ENCODE assay signal across 10 mouse cellular contexts in the genomic region with DNA sequence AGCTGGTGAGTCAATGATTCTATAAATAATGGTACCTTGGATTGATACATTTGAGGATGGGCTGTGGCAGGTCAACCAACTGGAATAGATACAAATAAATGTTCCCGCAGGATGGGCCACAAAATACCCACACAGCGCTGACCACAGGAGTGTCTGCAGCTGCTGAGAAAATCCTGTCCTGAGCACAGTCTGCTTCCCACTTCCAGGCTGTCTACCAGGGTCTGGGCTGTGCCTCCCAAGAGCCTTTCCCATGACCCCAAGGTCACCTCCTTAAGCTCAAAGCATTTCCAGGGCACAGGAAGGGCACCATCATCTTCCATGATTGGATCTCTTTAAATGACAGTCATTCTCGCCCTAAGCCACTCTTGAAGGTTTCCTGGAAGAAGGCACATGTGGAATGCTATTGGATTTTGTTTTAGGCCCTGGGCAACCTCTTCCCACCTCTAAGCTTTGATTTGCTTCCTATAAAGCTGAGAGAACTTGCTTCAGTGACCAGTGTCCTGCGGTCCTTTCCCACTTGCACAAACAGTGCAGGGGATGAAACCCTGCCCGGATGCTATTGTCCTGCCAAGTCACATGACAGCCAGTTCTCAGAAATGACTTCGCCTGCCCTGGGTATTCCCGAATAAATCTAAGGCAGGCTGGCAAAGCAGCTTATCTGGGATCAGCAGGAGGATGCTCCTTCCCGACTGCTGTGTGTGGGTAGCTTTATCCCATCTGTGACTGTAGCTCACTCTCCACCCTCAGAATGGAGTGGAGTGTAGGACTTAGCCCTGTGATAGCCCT. TPM values are rescaled to one million over a fixed set of nuclear protein-coding genes. Genes with fewer than 3 reads are reported as not detected.
A peak's percentile ranks its signal among the peaks of the same experiment; 100 is the strongest.
DNase-seq lines count a peak whose midpoint lies in the region; ATAC-seq and TF ChIP-seq lines count a peak whose summit lies in the region.
"Had no signal": no experiment of that assay in that cellular context is flagged by ENCODE, and none has a peak within 500 bp of the region (broad histone marks: within the 10 kb centered on the region; RNA-seq: fewer than 3 reads in every experiment).

No protein-coding gene starts in this region.

- H3K27me3 ChIP-seq in cerebellum, adult 2 months (ENCODE audit: control insufficient read depth, insufficient read depth, low read length): no peaks in the 10 kb centered on the region
- H3K27me3 ChIP-seq in heart, embryonic 10.5 days (ENCODE audit: insufficient read depth, poor library complexity, severe bottlenecking): no peaks in the 10 kb centered on the region
- 0 out of 2 replicates have a peak, but pooled peaks cover 3% of the 10 kb centered on the region for H3K27me3 ChIP-seq in midbrain, embryonic 12.5 days
- H3K27me3 ChIP-seq: embryonic facial prominence, embryonic 15.5 days had no signal

- H3K9ac ChIP-seq in midbrain, embryonic 12.5 days (replicated peaks): no peak overlapping the region
- H3K9ac ChIP-seq: embryonic facial prominence, embryonic 15.5 days had no signal

- peak; percentile 53 for ATAC-seq in midbrain, embryonic 12.5 days (ENCODE audit: low FRiP score, low read depth)
- ATAC-seq in erythroid progenitor cell, adult 5-6 weeks (replicated peaks; ENCODE audit: low FRiP score, poor library complexity, severe bottlenecking): no peak

- H3K4me1 ChIP-seq in cerebellum, adult 2 months (ENCODE audit: control insufficient read depth, insufficient read depth, low read length): peaks cover 5% of the 10 kb centered on the region; the same call in 1 of the 2 replicates
- H3K4me1 ChIP-seq in heart, embryonic 10.5 days: peaks cover 15% of the 10 kb centered on the region
- peaks cover 22% of the 10 kb centered on the region for H3K4me1 ChIP-seq in midbrain, embryonic 12.5 days
- H3K4me1 ChIP-seq: embryonic facial prominence, embryonic 15.5 days had no signal

- TF ChIP-seq POLR2A in cerebellum, adult 2 months (IDR thresholded peaks at IDR 0.05; ENCODE audit: borderline replicate concordance, insufficient read depth, low read length): no peak

- no peak overlapping the region for H3K4me3 ChIP-seq in layer of hippocampus, adult 2 months
- H3K4me3 ChIP-seq in cerebellum, adult 2 months (replicated peaks; ENCODE audit: insufficient read depth, low read depth, low read length): no peak overlapping the region
- H3K4me3 ChIP-seq in heart, embryonic 10.5 days: no peak overlapping the region
- no peak overlapping the region for H3K4me3 ChIP-seq in midbrain, embryonic 12.5 days
- H3K4me3 ChIP-seq: embryonic facial prominence, embryonic 15.5 days had no signal

- TF ChIP-seq CTCF in layer of hippocampus, adult 2 months (conservative IDR thresholded peaks at IDR 0.05): no peak
- no peak for TF ChIP-seq CTCF in cerebellum, adult 2 months (IDR thresholded peaks at IDR 0.05; ENCODE audit: borderline replicate concordance, insufficient read depth, low read depth, low read length)

- intact Hi-C loops in left cerebral cortex, postnatal 14 days (cut with DNase I): no loop called here

- WGBS in cerebellum, adult 2 months: 40% methylated on average over 8 of the region's 8 CpGs
- 56% methylated on average over 8 of the region's 8 CpGs for WGBS in heart, embryonic 10.5 days
- WGBS in midbrain, embryonic 12.5 days: 16% methylated on average over 8 of the region's 8 CpGs

- H3K27ac ChIP-seq in layer of hippocampus, adult 2 months: peak overlapping the region; percentile 56
- H3K27ac ChIP-seq in cerebellum, adult 2 months (ENCODE audit: insufficient read depth, low read length): no peak overlapping the region
- H3K27ac ChIP-seq in heart, embryonic 10.5 days: no peak overlapping the region
- H3K27ac ChIP-seq in midbrain, embryonic 12.5 days (replicated peaks): peak overlapping the region; percentile 42; the same call in 1 of the 2 replicates
- H3K27ac ChIP-seq: embryonic facial prominence, embryonic 15.5 days had no signal

- no peaks in the 10 kb centered on the region for H3K36me3 ChIP-seq in heart, embryonic 10.5 days
- H3K36me3 ChIP-seq in midbrain, embryonic 12.5 days: no peaks in the 10 kb centered on the region
- H3K36me3 ChIP-seq: G1E had no signal

- no peaks in the 10 kb centered on the region for H3K9me3 ChIP-seq in heart, embryonic 10.5 days
- no peaks in the 10 kb centered on the region for H3K9me3 ChIP-seq in midbrain, embryonic 12.5 days
- H3K9me3 ChIP-seq: embryonic facial prominence, embryonic 15.5 days had no signal

- peak; percentile 34 to 38 for DNase-seq in layer of hippocampus, adult 2 months (ENCODE audit: low spot score in 2 of 2)
- DNase-seq in layer of hippocampus, adult 8-10 months (ENCODE audit: low spot score in 2 of 2): no peak
- DNase-seq in cerebellum, adult 2 months: peak; percentile 35 to 56
- peak; percentile 63 for DNase-seq in heart, embryonic 10.5 days (ENCODE audit: low spot score)
- DNase-seq in testis, postnatal 10 days (ENCODE audit: low spot score): no peak
- no peak for DNase-seq in left cerebral cortex, postnatal 14 days (ENCODE audit: low spot score in 2 of 2)

- no peak overlapping the region for H3K4me2 ChIP-seq in midbrain, embryonic 12.5 days (replicated peaks)
- H3K4me2 ChIP-seq: embryonic facial prominence, embryonic 15.5 days had no signal

RNA-seq across cellular contexts. Expression of a gene that starts 38.4 kb away (rescaled TPM):
- total RNA-seq in layer of hippocampus, adult 2 months (2021): 10 to 100 TPM; 38.9 to 40.9 TPM
- 10 to 100 TPM; 28.5 to 41.3 (median 33.1) TPM for total RNA-seq in layer of hippocampus, adult 8-10 months (2022)
- 14.7 and 15.2 TPM in 2 replicates for polyA plus RNA-seq in cerebellum, adult 2 months (2012; rRNA removed)
- polyA plus RNA-seq in heart, embryonic 10.5 days (2016; fragmentation: Nextera tagmentation; extraction: Ambion mirVana): 0.33 and 0.60 TPM in 2 replicates
- polyA plus RNA-seq in midbrain, embryonic 12.5 days (2016; fragmentation: Nextera tagmentation; extraction: Ambion mirVana): 3.3 and 4.1 TPM in 2 replicates
- not detected in 2 replicates for total RNA-seq in erythroid progenitor cell, adult 5-6 weeks (2015; ENCODE audit: low replicate concordance)
- not detected in 2 replicates for total RNA-seq in erythroid progenitor cell, adult 5-6 weeks (2017; ENCODE audit: low replicate concordance)
- total RNA-seq in left cerebral cortex, postnatal 14 days (2021): 10 to 100 TPM; 39.0 to 44.3 TPM
- polyA plus RNA-seq: G1E had no signal

Comparison
In these comparisons a context has a peak if more than half of its experiments do, and no peak if none do; other contexts are left out.
1. DNase-seq: peak in layer of hippocampus, adult 2 months (2 of 2), cerebellum, adult 2 months (2 of 2) and heart, embryonic 10.5 days (single experiment); none in layer of hippocampus, adult 8-10 months (0 of 2), testis, postnatal 10 days (single experiment) and left cerebral cortex, postnatal 14 days (0 of 2).
2. H3K27ac ChIP-seq: peak in layer of hippocampus, adult 2 months (single experiment) and midbrain, embryonic 12.5 days (single experiment); none in cerebellum, adult 2 months (single experiment) and heart, embryonic 10.5 days (single experiment).
3. RNA of a gene that starts 38.4 kb away (total RNA-seq): 39.0 to 44.3 TPM in left cerebral cortex, postnatal 14 days, 38.9 to 40.9 TPM in layer of hippocampus, adult 2 months and 28.5 to 41.3 TPM in layer of hippocampus, adult 8-10 months; not detected in erythroid progenitor cell, adult 5-6 weeks; every median in the first group is over 10 times any median in the second.